Mouse (Mus musculus) neural tube, embryonic 14.5 days (tissue): ENCODE data around the gene Chek1. TPM values are rescaled to one million over a fixed set of nuclear protein-coding genes. Genes with fewer than 3 reads are reported as not detected.
A peak's percentile ranks its signal among the peaks of the same experiment; 100 is the strongest.

ENCODE experiments used
- ATAC-seq: fragments of 200-750 bp; cut with Nextera tagmentation; 2 replicates; pipeline ENCODE4 v1.8.0; 2017; ENCODE audit warnings: low read depth, mild to moderate bottlenecking, moderate TSS enrichment, moderate library complexity
- H3K27ac ChIP-seq: fragments of 300-500 bp; sonication (generic); 2 replicates; pipeline ENCODE4 v1.5.1; 2014; ENCODE audit warnings: low read depth, mild to moderate bottlenecking, control low read depth, low read length, moderate library complexity, mixed read lengths
- H3K27me3 ChIP-seq: fragments of 300-500 bp; sonication (generic); 2 replicates; pipeline ENCODE4 v1.6.1; 2014; ENCODE audit warnings: low read length; ENCODE audit not compliant: control insufficient read depth, insufficient read depth
- H3K36me3 ChIP-seq: fragments of 300-500 bp; sonication (generic); 2 replicates; pipeline ENCODE4 v1.6.1; 2014; ENCODE audit warnings: low read length, mixed read lengths; ENCODE audit not compliant: control insufficient read depth, insufficient read depth
- H3K4me1 ChIP-seq: fragments of 300-500 bp; sonication (generic); 2 replicates; pipeline ENCODE4 v1.6.1; 2014; ENCODE audit warnings: low read length; ENCODE audit not compliant: control insufficient read depth, insufficient read depth
- H3K4me2 ChIP-seq: fragments of 300-500 bp; sonication (generic); 2 replicates; pipeline ENCODE4 v1.6.1; 2014; ENCODE audit warnings: mild to moderate bottlenecking, low read depth, low read length, control low read depth
- H3K4me3 ChIP-seq: fragments of 300-500 bp; sonication (generic); 2 replicates; pipeline ENCODE4 v1.5.1; 2014; ENCODE audit warnings: low read depth, low read length, control low read depth, mixed read lengths
- H3K9ac ChIP-seq: fragments of 300-500 bp; sonication (generic); replicated peaks from 2 replicates; pipeline ENCODE4 v1.6.1; 2014; ENCODE audit warnings: low read depth, mild to moderate bottlenecking, control low read depth, low read length, mixed read lengths
- H3K9me3 ChIP-seq: fragments of 300-500 bp; sonication (generic); 2 replicates; pipeline ENCODE4 v1.6.1; 2016; ENCODE audit warnings: low read length; ENCODE audit not compliant: control insufficient read depth
- WGBS: fragments of 180-500 bp; shearing (Covaris S2); extraction: QIAGEN DNeasy Blood & Tissue Kit; methylation state at CpG from one replicate; pipeline ENCODE4 v1.1.7; 2014; 5-methylcytosine and 5-hydroxymethylcytosine counted together
- polyA plus RNA-seq: library from polyadenylated mRNA; unstranded; fragments of >200 nt; fragmentation: Nextera tagmentation; extraction: Ambion mirVana; gene quantifications from 2 replicates; pipeline ENCODE4 v1.2.1, GENCODE M21; 2014

Gene Chek1
- 5.4 and 6.2 TPM in 2 replicates for polyA plus RNA-seq

GRCm38 (mm10) chr9:36727034-36727755 lies at the start of gene Chek1:
Chek1 (minus strand) TSS chr9:36727065.
- peaks cover 4% of the 10 kb centered on the region; the same call in 1 of the 2 replicates for H3K4me1 ChIP-seq
- H3K27ac ChIP-seq, result peak within 1 kb of the TSS; percentile 63
- peak within 1 kb of the TSS; percentile 39 for H3K4me3 ChIP-seq
- no peaks in the 10 kb centered on the region for H3K9me3 ChIP-seq
- H3K27me3 ChIP-seq, result no peaks in the 10 kb centered on the region
- peak within 1 kb of the TSS; percentile 97 for H3K4me2 ChIP-seq
- WGBS, result 7% methylated on average over 12 of the region's 12 CpGs
- H3K36me3 ChIP-seq, result no peaks in the 10 kb centered on the region
- peak within 1 kb of the TSS; percentile 29 for H3K9ac ChIP-seq
- ATAC-seq, result no peak; the same call in 1 of the 2 replicates

GRCm38 (mm10) chr9:36769048-36769413 lies 42.2 kb upstream of the Chek1 start:
- WGBS, result 92% methylated on average over 1 of the region's 1 CpGs
- H3K27me3 ChIP-seq, result no peaks in the 10 kb centered on the region
- no peak for ATAC-seq
- H3K9ac ChIP-seq, result no peak overlapping the region
- H3K36me3 ChIP-seq, result peaks cover 3% of the 10 kb centered on the region; the same call in 1 of the 2 replicates
- H3K4me1 ChIP-seq, result peaks cover 8% of the 10 kb centered on the region
- no peak overlapping the region for H3K27ac ChIP-seq
- H3K4me3 ChIP-seq, result no peak overlapping the region
- H3K4me2 ChIP-seq, result no peak overlapping the region
- no peaks in the 10 kb centered on the region for H3K9me3 ChIP-seq

- Histone ChIP-seq H3K36me3 (peaks cover 4% of the 10 kb centered on the region; the same call in 1 of the 2 replicates), H3K4me1 (peaks cover 8% of the 10 kb centered on the region), H3K9me3 (no peaks in the 10 kb centered on the region), H3K9ac (peak overlapping the region; percentile 76), H3K4me2 (peak overlapping the region; percentile 81), H3K27ac (peak overlapping the region; percentile 87), H3K27me3 (no peaks in the 10 kb centered on the region), H3K4me3 (peak overlapping the region; percentile 75)
- peak; percentile 8 for ATAC-seq
- 13% methylated on average over 25 of the region's 25 CpGs for WGBS
Measured at GRCm38 (mm10) chr9:36768156-36769047, 41.5 kb upstream of the Chek1 start.

GRCm38 (mm10) chr9:36767203-36768143 lies 40.6 kb upstream of the Chek1 start, which contains the start of gene Stt3a:
Stt3a (minus strand) TSS chr9:36767679.
- ATAC-seq, result peak; percentile 100
- Histone ChIP-seq H3K4me1 (peaks cover 8% of the 10 kb centered on the region), H3K36me3 (peaks cover 11% of the 10 kb centered on the region; the same call in 1 of the 2 replicates), H3K27ac (peak within 1 kb of the TSS; percentile 87), H3K4me2 (peak within 1 kb of the TSS; percentile 81), H3K27me3 (no peaks in the 10 kb centered on the region), H3K4me3 (peak within 1 kb of the TSS; percentile 93), H3K9me3 (no peaks in the 10 kb centered on the region), H3K9ac (peak within 1 kb of the TSS; percentile 80)
- WGBS, result under 1% methylated on average over 60 of the region's 60 CpGs

- Histone ChIP-seq H3K27ac (no peak overlapping the region), H3K9ac (no peak overlapping the region), H3K4me3 (no peak overlapping the region), H3K9me3 (no peaks in the 10 kb centered on the region), H3K4me1 (peaks cover 8% of the 10 kb centered on the region), H3K27me3 (no peaks in the 10 kb centered on the region), H3K36me3 (peaks cover 20% of the 10 kb centered on the region), H3K4me2 (no peak overlapping the region)
- no peak for ATAC-seq
- 97% methylated on average over 1 of the region's 1 CpGs for WGBS
Measured at GRCm38 (mm10) chr9:36764378-36764777, 37.5 kb upstream of the Chek1 start.

- ATAC-seq, result peak; percentile 96
- Histone ChIP-seq H3K9me3 (no peaks in the 10 kb centered on the region), H3K36me3 (no peaks in the 10 kb centered on the region), H3K4me1 (peaks cover 4% of the 10 kb centered on the region; the same call in 1 of the 2 replicates), H3K9ac (peak overlapping the region; percentile 29), H3K4me2 (peak overlapping the region; percentile 97), H3K27me3 (no peaks in the 10 kb centered on the region), H3K27ac (peak overlapping the region; percentile 63), H3K4me3 (peak overlapping the region; percentile 39)
- WGBS, result under 1% methylated on average over 51 of the region's 53 CpGs
Measured at GRCm38 (mm10) chr9:36726131-36727033, 483 bp downstream of the Chek1 start.

- H3K4me3 ChIP-seq, result no peak overlapping the region
- ATAC-seq, result no peak
- 75% methylated on average over 3 of the region's 3 CpGs for WGBS
- H3K9ac ChIP-seq, result no peak overlapping the region
- H3K4me1 ChIP-seq, result no peaks in the 10 kb centered on the region
- H3K27me3 ChIP-seq, result no peaks in the 10 kb centered on the region
- no peak overlapping the region for H3K27ac ChIP-seq
- no peaks in the 10 kb centered on the region for H3K36me3 ChIP-seq
- no peaks in the 10 kb centered on the region for H3K9me3 ChIP-seq
- no peak overlapping the region for H3K4me2 ChIP-seq
Measured at GRCm38 (mm10) chr9:36716624-36717023, 10.2 kb downstream of the Chek1 start.
